Mouse (Mus musculus): ENCODE data around the gene Gm49358.

- no peak for TF ChIP-seq CTCF (IDR thresholded peaks at IDR 0.05; ENCODE audit: extremely low read depth, insufficient read depth, insufficient read length, insufficient replicate concordance)
- TF ChIP-seq POLR2A (IDR thresholded peaks at IDR 0.05; ENCODE audit: low read depth, low read length): no peak
Measured at GRCm38 (mm10) chr10:86742918-86743317, 20.9 kb upstream of the Gm49358 start.
